Mouse (Mus musculus): Measurements from ENCODE around the gene Zmym2. TPM values are rescaled to one million over a fixed set of nuclear protein-coding genes. Genes with fewer than 3 reads are reported as not detected.

The Zmym2 gene
- polyA plus RNA-seq, 1 experiment from 2014 or later: 60.1 TPM

Other genes with a start within 250 kb of the Zmym2 start
- gene Mphosph8, start 218.4 kb upstream of the Zmym2 start, polyA plus RNA-seq (2014; fragmentation: Nextera tagmentation; extraction: Ambion mirVana): 44.1 and 49.0 TPM in 2 replicates
- 54.0 and 57.4 TPM in 2 replicates for gene Pspc1, start 108.3 kb upstream of the Zmym2 start, polyA plus RNA-seq (2014; fragmentation: Nextera tagmentation; extraction: Ambion mirVana)
- 23.9 and 26.6 TPM in 2 replicates for gene Zmym5, start 74.9 kb upstream of the Zmym2 start, polyA plus RNA-seq (2014; fragmentation: Nextera tagmentation; extraction: Ambion mirVana)
- gene Gja3, start 171.4 kb downstream of the Zmym2 start, polyA plus RNA-seq (2014; fragmentation: Nextera tagmentation; extraction: Ambion mirVana): 18.8 and 19.8 TPM in 2 replicates
- 48.0 and 53.9 TPM in 2 replicates for gene Gjb2, start 218.0 kb downstream of the Zmym2 start, polyA plus RNA-seq (2014; fragmentation: Nextera tagmentation; extraction: Ambion mirVana)
- gene Gm4491, start 229.2 kb downstream of the Zmym2 start, polyA plus RNA-seq (2014; fragmentation: Nextera tagmentation; extraction: Ambion mirVana): not detected in 2 replicates
- gene Gjb6, start 247.0 kb downstream of the Zmym2 start, polyA plus RNA-seq (2014; fragmentation: Nextera tagmentation; extraction: Ambion mirVana): 9.9 and 11.0 TPM in 2 replicates